Mouse (Mus musculus): ENCODE data around the gene Ppp2r2c.

The Ppp2r2c gene

GRCm38 (mm10) chr5:36897999-36898398, 29.7 kb downstream of the Ppp2r2c start:
- DNase-seq (ENCODE audit: low read depth, low spot score): no peak

DNA sequence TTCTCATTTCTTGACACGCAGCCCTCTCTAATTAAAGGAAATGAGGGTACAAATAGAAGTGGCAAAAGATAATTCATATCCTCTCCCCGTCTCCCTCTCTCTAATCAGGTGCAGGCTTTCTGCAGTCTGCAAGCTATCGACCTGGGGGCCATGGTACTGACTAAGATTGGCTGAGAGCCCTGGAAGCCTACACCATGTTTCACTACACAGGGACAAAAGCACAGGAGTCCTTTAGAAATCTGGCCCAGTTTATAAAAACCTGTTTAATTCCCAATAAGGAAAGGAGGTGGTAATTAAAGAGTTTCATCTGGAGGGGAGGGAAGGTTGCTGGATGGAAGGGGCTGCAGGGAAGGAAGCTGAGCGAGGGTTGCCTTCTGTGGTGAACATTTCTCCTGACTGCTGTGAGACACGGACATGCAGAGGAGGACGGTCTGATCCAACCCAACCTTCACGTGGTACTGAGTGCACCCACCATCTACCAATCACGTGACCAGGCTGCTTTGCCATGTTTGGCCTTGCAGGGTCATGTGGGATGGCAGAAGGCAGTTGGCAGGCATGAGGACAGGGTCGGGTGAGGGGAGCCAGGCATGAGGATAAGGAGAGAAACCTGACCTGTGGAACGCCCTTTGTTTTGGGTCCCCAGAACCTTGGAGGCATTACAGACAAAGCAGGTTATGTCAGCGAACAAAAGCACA, 30.2 kb downstream of the Ppp2r2c start:
- no peak for DNase-seq (ENCODE audit: low read depth, low spot score)

DNA sequence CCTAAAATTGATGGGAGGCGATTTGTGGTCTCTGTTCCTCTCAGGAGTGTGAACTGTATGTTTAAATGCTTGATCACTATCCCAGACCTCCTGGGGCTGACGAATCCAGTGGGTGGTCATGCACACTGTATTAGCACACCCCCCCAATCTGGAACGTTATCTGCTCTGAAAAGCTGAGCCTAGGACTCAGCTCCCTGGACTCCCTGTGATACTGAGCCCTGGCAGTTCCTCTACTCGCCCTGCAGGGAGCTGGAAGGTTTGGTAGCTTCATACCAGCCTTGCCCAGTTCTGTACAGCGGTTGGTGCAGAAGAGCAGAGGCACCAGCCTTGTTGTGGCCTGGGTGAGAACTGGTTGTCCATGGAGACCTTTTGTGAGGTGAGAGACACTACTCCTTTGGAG, 31.1 kb downstream of the Ppp2r2c start:
- DNase-seq (ENCODE audit: low read depth, low spot score): no peak

DNA sequence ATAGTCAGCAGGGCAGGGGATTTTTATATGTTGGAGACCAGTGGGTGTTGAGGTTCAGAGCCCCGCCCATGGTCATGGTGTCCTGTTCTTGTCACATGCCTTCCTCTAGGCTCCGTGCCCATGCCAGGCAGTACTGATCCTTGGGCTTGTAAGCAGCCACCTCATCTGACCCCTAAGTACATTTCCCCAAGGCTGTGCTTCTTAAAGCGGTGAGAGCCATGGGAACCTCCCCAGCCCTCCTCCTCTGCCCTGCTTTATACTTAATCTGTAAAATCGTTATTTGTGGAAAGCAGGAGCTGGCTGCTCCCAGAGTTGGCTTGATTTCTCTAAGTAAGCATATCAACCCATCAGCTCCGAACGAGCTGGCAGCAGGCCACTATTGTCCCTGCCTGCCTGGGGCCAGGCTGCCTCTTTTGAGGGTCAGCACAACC, 31.9 kb downstream of the Ppp2r2c start:
- no peak for DNase-seq (ENCODE audit: low read depth, low spot score)

DNA sequence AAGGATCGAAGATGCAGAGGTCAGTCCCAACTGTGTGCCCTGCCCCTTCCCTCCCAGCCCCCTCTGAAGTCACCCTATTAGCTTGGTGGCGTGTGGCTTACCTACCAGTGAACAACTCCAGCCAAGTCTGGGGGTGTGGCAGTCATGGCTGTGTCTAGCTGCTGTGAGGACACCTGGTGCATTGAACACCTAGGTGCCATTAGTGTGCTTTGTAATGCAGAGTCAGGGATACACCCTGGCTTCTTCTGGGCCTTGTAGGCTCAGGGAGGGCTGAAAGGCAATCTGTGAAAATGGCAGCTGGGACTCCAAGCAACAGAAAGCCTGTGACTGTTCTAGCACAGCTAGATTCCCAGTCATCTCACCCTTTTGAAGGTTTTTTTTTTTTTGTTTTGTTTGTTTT, 34.5 kb downstream of the Ppp2r2c start:
- no peak for DNase-seq (ENCODE audit: low read depth, low spot score)

DNA sequence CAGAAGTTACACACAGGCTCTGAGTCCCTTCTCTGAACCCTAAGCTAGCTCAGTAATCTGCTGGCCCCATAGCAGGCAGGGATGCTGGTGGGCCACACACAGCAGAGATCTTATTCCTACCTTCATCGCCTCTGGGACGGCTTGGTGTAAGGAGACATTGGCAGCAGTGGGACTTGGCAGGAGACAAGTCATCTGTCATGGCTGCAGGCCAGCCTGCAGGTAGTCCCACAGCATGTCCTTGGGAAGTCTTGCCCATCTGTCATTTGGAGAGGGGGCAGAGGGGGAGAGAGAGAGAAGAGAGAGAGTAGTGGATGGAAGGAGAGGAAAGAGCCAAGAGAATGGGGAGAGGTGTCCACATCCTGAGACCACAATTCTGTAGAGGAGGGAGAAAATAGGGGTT, 35.8 kb downstream of the Ppp2r2c start:
- DNase-seq (ENCODE audit: low read depth, low spot score): no peak

DNA sequence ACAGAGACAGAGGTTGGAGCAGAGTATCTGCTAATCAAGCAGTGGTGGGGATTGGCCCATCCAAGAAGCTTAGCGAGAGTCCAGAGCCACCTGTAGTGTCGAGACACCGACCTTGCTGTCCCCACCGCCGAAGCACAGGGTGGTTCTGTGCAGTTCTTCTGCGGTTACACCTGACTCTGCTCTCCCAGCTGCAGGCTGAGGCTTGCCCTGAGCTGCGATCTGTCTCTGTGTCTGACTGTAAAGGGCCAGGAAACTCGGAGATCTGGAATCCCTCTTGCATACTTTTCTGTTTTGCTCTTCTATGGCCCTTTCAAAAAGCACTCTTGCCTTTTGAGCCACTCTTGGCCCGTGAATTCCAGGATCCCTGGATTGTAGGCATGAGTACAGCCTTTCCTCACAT, 36.4 kb downstream of the Ppp2r2c start:
- no peak for DNase-seq (ENCODE audit: low read depth, low spot score)

DNA sequence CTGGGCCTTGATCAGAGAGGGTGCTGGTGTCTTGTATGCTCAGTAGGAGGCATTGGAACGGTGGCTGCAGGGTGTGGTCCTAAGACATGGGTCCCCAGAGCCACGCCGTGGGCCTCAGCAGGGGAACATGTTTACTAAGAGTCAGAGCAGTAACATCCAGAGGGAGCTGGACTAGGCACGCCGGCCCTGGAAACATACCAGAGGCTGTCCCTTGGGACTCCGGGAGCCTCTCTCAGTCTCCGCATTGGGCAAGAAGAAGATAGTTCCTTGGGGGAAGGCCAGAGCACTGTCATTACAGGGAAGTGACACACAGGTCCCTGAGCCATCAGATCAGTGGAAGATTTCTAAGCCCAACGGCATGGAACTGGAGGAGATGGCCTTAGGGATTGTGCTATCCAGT, 36.9 kb downstream of the Ppp2r2c start:
- no peak for DNase-seq (ENCODE audit: low read depth, low spot score)

DNA sequence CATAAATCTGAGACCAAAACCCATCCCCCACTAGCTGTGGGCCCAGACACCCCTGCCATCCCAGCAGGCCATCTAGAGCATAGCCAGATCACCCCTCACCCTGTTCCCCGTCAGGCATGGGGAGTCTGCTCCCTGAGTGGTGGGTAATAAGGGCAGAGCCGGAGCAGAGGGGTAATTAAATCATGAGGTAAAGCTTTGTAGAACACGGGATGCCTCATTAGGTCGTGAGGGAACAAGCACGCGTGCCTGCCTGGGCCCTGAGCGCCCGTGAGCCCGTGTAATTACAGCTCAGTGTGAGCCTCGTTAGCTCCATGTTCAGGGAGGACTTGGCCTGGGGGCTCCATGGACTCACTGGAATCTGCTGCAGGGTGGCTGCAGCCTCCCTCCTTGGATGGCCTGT, 39.4 kb downstream of the Ppp2r2c start:
- no peak for DNase-seq (ENCODE audit: low read depth, low spot score)

GRCm38 (mm10) chr5:36909545-36909944, 41.2 kb downstream of the Ppp2r2c start:
- no peak for DNase-seq (ENCODE audit: low read depth, low spot score)

DNA sequence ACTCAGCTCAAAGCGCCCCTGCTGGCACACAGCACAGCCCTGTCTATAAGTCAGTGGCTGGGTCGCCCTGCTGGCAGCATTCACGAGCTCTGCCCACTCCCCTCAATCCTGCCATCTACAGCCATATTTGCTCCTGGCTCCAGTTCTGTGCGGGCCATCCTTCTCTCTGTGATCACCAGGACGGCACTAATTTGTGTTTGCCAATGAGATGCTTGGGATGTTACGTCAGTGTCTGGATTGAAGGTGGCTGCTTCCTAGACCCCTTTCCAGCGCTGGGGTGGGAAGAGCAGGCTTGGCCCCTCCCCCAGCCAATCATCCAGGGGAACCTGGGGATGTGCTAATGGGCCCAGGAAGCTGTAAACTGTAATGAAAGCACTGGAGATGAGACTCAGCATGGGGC, 42.7 kb downstream of the Ppp2r2c start:
- no peak for DNase-seq (ENCODE audit: low read depth, low spot score)

GRCm38 (mm10) chr5:36911759-36912352, 43.5 kb downstream of the Ppp2r2c start:
- no peak for DNase-seq (ENCODE audit: low read depth, low spot score)

DNA sequence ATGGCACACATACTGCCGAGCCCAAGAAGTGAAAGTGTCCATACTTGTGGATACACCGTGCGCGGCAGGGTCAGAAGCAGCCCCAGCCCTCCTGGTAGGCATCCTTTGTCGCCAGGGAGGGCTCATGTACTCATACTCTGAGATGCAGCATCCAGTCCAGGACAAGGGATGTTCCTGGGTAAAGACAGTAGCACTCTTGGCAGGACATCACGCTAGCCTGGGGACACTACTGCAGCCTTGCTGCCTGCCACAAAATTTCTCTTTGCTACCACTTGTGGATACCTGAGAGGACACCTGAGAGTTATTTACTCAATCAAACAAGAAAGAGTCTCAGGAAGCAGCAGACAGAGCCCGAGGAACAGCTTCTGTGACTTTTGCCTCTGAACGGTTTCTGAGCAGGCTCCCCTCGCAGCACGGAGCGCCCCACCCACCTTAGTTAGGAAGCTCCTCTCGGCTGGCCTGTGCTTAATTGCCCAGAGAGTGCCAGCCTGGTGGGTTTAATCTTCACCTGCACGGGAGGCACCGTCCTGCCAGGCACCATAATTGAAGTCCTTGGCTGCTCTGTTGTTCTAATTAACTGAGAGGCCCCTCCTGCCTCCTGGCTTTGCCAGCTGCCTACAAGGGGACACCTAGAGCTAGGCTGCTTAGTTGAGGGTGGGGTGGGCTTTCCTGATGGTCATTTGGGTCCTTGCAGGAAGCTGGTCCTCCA, 44.4 kb downstream of the Ppp2r2c start:
- DNase-seq (ENCODE audit: low read depth, low spot score): no peak

DNA sequence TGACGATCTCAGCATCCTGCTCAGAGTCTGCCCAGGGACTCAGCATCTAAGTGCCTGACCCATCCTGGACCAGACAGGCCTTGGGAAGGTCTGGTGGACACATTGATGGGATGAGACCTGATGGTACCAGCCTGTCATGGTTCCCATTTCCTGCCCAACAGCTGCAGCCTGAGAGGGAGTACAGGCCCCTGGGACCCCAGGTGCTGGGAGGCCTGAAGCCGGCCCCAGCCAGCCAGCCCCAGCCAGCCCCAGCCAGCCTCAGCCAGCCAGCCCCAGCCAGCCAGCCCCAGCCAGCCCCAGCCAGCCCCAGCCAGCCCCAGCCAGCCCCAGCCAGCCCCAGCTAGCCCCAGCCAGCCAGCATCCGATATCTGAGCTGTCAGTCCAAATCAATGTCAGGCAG, 46.9 kb downstream of the Ppp2r2c start:
- DNase-seq (ENCODE audit: low read depth, low spot score): no peak

- DNase-seq (ENCODE audit: low read depth, low spot score): no peak
Observed at GRCm38 (mm10) chr5:36916581-36916980, 48.3 kb downstream of the Ppp2r2c start.

DNA sequence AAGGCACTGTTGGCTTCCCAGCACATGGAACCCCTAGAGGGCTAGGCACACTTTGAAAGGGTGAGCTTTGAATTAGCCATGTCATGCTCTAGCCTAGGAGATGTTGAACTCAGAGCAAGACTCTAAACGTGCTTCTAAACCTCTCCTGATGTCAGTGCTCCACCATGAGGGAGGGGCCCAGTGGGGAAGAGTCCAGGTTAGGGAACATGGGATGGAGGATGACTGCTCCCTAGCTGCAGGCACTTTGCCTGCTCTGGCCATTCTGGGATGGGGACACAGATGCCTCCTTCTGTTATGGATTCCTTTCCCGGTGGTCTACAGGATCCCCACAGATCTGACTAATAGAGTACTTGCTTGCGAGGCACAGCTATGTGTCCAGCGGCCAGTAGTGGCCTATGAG, 48.9 kb downstream of the Ppp2r2c start:
- no peak for DNase-seq (ENCODE audit: low read depth, low spot score)

GRCm38 (mm10) chr5:36918016-36918415, 49.7 kb downstream of the Ppp2r2c start:
- DNase-seq (ENCODE audit: low read depth, low spot score): no peak

- DNase-seq (ENCODE audit: low read depth, low spot score): peak; percentile 37
Observed at GRCm38 (mm10) chr5:36920072-36920471, 51.8 kb downstream of the Ppp2r2c start.

- no peak for DNase-seq (ENCODE audit: low read depth, low spot score)
Observed at GRCm38 (mm10) chr5:36921871-36922270, 53.6 kb downstream of the Ppp2r2c start.

DNA sequence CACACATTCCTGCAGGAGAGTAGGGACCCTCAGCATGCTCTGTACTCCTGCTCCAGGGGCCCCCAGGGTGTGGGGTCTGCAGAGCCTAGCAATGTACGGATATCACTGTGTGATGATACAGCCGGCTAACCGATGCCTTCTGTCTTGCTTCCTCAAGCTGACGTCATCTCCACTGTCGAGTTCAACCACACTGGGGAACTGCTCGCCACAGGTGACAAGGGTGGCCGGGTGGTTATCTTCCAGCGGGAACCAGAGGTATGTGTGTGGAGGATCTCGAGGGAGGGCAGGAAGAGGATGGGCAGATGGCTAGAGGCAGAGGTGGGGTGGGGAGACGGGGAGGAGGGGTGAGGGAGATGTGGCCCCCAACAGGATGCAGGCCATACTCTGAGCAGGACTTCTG, 54.5 kb downstream of the Ppp2r2c start:
- DNase-seq (ENCODE audit: low read depth, low spot score): no peak

GRCm38 (mm10) chr5:36923826-36924700, 55.8 kb downstream of the Ppp2r2c start:
- DNase-seq (ENCODE audit: low read depth, low spot score): no peak

DNA sequence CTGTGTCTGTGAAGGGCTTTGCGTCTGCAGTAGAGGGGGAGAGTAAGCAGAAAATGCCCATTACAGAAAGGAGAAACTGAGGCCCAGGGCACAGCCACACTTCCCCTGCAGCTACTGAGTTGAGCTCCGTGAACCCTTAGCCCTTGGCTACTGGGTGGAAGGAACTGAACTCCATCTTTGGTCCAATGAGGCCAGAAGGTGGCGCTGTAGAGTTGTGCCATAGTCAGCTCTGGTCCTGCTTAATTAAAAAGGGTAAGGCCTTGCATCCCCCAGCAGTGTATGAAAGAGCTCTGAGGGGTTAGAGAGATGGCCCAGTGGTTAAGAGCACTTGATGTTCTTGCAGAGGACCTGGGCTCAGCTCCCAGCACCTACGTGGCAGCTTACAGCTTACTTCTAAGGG, 60.4 kb downstream of the Ppp2r2c start:
- peak; percentile 48 for DNase-seq (ENCODE audit: low read depth, low spot score)
